Mouse (Mus musculus): ENCODE measurements around the gene Fam19a2. TPM values are rescaled to one million over a fixed set of nuclear protein-coding genes. Genes with fewer than 3 reads are reported as not detected.

Fam19a2 gene
- polyA plus RNA-seq, 1 experiment = 33.0 TPM

DNA sequence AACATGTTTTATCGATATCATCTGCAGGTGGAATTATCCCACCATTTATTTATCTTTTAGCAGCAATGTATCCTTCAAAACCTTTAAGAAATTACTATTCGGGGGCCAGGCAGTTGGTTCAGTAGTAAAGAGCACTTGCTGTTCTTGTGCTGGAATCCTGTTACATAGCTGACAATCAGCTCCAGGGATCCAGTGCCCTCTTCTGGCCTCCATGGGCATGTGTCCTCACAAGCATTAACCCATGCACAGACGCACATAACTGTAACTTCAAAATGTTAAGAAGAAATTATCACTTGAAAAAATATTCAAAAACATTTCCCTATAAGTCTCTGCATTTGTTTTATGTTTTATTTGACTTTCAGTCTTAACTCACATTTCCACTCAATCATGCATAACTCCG, 381.8 kb downstream of the Fam19a2 start:
- peak; percentile 9 for DNase-seq (ENCODE audit: low read depth)
- TF ChIP-seq CTCF (IDR thresholded peaks at IDR 0.05; ENCODE audit: borderline replicate concordance, extremely low read depth, insufficient read depth, insufficient read length) (no peak), POLR2A (IDR thresholded peaks at IDR 0.05; ENCODE audit: borderline replicate concordance, extremely low read depth, insufficient read depth, insufficient read length, poor library complexity, severe bottlenecking) (no peak)

DNA sequence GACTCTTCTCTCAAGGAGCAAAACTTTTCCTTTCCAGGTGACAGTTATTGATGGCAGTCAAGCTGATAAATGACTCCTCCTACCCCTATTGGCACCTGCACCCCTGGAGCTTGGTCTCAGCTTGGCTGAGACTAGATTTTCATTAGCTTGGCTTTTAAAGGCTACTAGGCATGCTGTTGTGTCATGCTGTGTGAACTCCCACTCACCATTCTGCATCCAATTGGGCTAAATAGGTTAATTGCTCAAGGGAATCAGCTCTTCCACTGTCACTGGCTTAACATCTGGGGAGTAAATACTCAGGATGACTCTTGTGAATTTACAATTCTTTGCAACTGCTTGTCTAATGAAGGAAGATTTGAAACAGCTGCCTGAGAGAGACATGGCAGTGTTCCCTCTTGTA, 407.4 kb downstream of the Fam19a2 start:
- TF ChIP-seq CTCF (IDR thresholded peaks at IDR 0.05; ENCODE audit: borderline replicate concordance, extremely low read depth, insufficient read depth, insufficient read length) (no peak), POLR2A (IDR thresholded peaks at IDR 0.05; ENCODE audit: borderline replicate concordance, extremely low read depth, insufficient read depth, insufficient read length, poor library complexity, severe bottlenecking) (no peak)
- no peak for DNase-seq (ENCODE audit: low read depth)

DNA sequence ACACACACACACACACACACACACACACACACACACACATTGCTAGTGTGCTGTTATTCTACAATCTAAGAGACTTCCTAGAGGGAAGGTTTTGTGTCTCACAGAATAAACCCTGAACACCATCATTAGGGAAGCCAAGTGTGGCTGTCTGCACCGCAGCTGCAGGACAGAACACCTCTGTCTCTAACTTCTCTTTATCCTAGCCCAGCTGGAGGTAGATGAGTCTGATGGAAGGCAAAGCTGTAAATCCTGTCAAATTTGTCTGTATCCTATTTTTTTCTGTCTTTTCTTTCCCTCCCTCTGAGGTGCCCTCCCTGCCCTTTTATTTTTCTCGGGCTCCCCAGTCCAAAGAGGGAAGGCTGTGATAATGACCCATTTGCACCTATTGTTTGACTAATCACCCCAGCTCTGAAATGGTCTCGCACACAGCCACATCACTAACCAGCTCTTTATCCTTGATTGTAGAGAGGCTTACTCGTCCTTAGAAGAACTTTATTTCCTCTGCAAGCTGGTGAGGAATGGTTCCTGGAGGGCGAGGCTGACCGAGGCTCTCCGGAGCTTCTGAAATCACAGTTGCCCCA, 414.6 kb downstream of the Fam19a2 start:
- DNase-seq (ENCODE audit: low read depth) = peak; percentile 63
- TF ChIP-seq POLR2A (IDR thresholded peaks at IDR 0.05; ENCODE audit: borderline replicate concordance, extremely low read depth, insufficient read depth, insufficient read length, poor library complexity, severe bottlenecking) (no peak), CTCF (IDR thresholded peaks at IDR 0.05; ENCODE audit: borderline replicate concordance, extremely low read depth, insufficient read depth, insufficient read length) (no peak)

DNA sequence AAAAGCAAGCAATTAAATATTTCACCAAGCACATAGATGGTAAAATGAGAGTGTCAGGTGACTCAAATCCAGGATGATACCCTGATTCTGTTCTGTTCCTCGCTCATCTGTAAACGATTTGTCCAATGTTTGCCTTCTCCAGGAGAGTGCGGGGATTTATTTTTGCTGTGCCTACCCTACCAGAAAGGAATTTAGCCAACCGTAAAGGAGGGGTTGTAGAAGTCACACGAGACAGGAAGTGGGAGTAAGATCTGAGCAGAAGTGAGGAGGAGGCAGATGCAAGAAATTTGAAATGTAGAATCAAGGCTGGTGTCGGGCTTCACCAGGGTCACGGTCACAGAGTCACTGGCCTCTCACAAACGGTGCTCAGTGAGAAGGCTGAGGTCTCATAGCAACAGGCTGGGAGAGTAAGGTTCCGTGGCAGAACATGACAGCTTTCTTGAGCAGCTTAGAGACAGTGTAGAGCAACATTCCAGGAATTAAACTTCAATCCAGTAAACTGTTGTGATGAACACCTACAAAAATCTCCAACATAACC, 419.0 kb downstream of the Fam19a2 start:
- DNase-seq (ENCODE audit: low read depth) = no peak
- TF ChIP-seq CTCF (IDR thresholded peaks at IDR 0.05; ENCODE audit: borderline replicate concordance, extremely low read depth, insufficient read depth, insufficient read length) (no peak), POLR2A (IDR thresholded peaks at IDR 0.05; ENCODE audit: borderline replicate concordance, extremely low read depth, insufficient read depth, insufficient read length, poor library complexity, severe bottlenecking) (no peak)

DNA sequence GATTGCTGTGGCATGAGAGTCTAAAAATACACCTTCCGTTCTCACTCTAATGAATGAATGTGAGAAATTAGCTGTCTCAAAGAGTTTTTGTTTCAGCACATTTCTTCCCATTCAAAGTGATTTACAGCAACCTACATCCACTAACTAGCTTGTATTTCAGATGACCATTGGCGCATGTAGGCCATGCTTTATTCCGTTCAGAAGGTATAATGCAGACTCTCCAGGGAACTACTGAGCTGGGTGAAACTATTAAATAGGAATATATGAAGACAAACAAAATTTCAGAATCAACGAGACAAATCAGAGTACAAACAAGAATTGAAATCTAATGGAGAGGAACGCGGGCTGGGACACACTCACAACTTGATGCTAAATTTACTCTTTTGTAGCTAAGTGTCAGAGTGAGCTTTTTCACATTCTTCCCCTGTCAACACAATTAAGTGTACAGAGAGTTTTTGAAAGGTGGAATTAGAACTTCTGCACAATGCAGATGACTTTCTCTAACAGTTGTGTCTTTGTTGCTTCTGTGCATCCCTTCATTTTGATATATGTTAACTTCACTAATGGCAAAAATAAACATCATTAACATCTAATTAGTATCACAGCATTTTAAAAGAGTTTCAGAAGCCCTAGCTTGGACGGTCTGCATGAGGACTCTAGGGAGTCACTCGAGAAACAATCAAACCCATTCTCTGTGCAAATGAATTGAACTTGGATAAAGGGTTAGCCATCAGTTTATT, 428.6 kb downstream of the Fam19a2 start:
- TF ChIP-seq POLR2A (IDR thresholded peaks at IDR 0.05; ENCODE audit: borderline replicate concordance, extremely low read depth, insufficient read depth, insufficient read length, poor library complexity, severe bottlenecking) = no peak
- TF ChIP-seq CTCF (IDR thresholded peaks at IDR 0.05; ENCODE audit: borderline replicate concordance, extremely low read depth, insufficient read depth, insufficient read length) = no peak

DNA sequence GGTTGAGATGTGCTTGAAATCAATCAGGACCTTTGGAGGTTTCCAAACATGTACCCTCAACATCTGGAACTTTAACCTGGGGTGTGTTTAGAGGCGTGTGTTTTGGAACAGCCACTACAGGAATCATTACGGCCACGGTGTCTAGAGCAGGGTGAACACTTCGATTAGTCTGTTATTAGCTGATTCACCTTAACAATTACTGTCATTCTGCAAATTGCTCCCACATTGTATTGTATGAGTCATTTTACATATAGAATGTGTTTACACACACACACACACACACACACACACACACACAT, 429.1 kb downstream of the Fam19a2 start:
- DNase-seq (ENCODE audit: low read depth) = no peak

More for the DNA sequence above, 428.6 kb downstream of the Fam19a2 start:
- peak; percentile 58 for DNase-seq (ENCODE audit: low read depth)

DNA sequence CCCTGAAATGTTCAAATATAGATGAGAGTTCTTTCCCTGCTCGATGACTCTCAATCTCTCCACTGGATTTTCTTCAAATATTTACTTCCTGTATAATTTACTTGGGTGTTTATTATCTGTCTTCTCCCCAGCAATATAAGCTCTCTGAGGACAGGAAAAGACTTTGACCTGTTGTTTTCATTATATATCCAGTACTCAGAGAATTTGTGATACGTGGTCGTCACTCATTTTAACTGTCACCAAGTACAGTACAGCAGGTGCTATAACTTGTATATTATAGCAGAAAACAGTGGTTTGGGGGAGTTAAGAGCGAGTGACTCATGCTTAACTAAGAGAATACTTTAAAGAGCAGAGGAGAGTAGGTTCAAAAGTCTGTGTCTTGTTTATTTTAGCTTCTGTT, 438.8 kb downstream of the Fam19a2 start:
- TF ChIP-seq POLR2A (IDR thresholded peaks at IDR 0.05; ENCODE audit: borderline replicate concordance, extremely low read depth, insufficient read depth, insufficient read length, poor library complexity, severe bottlenecking) = no peak
- TF ChIP-seq CTCF (IDR thresholded peaks at IDR 0.05; ENCODE audit: borderline replicate concordance, extremely low read depth, insufficient read depth, insufficient read length) = no peak
- DNase-seq (ENCODE audit: low read depth) = no peak

More for the DNA sequence above, 429.1 kb downstream of the Fam19a2 start:
- TF ChIP-seq POLR2A (IDR thresholded peaks at IDR 0.05; ENCODE audit: borderline replicate concordance, extremely low read depth, insufficient read depth, insufficient read length, poor library complexity, severe bottlenecking) (no peak), CTCF (IDR thresholded peaks at IDR 0.05; ENCODE audit: borderline replicate concordance, extremely low read depth, insufficient read depth, insufficient read length) (no peak)

DNA sequence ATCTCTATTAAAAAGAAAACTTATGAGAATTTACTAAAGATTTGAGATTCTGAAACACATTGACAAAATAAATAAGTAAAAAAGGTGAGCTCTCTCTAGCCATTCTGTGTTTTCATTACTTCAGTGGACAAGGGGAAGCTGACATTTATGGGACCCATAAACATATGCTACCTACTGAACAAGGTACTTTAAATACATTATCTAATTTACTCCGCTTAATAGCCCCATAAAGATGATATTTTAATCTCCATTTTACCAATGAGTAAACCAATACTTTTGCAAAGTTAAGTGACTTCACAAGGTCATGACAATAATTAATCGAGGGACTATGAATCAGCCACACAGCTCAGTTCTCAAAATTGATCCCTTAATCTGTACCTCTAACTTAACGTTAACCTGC, 443.2 kb downstream of the Fam19a2 start:
- TF ChIP-seq POLR2A (IDR thresholded peaks at IDR 0.05; ENCODE audit: borderline replicate concordance, extremely low read depth, insufficient read depth, insufficient read length, poor library complexity, severe bottlenecking) (no peak), CTCF (IDR thresholded peaks at IDR 0.05; ENCODE audit: borderline replicate concordance, extremely low read depth, insufficient read depth, insufficient read length) (no peak)
- no peak for DNase-seq (ENCODE audit: low read depth)

DNA sequence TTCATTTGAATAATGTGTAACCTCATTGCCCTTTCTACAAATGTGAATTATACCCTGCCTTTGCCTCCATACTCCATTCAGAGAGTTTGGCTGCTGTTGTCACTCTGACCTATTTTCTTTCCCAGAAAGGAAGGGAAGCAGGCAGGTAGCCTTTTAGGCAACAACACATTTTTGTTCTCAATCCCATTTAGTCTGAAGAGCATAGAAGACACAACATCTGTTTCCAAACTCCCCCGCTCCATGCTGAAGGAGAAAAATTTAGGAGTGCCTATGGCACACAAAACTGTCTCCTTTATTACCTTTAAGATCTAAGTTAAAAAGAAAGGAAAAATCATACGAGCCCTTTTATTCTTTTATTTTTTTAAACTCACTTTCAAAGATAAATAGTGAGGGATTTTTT, 446.9 kb downstream of the Fam19a2 start:
- TF ChIP-seq CTCF (IDR thresholded peaks at IDR 0.05; ENCODE audit: borderline replicate concordance, extremely low read depth, insufficient read depth, insufficient read length) (no peak), POLR2A (IDR thresholded peaks at IDR 0.05; ENCODE audit: borderline replicate concordance, extremely low read depth, insufficient read depth, insufficient read length, poor library complexity, severe bottlenecking) (no peak)
- no peak for DNase-seq (ENCODE audit: low read depth)

DNA sequence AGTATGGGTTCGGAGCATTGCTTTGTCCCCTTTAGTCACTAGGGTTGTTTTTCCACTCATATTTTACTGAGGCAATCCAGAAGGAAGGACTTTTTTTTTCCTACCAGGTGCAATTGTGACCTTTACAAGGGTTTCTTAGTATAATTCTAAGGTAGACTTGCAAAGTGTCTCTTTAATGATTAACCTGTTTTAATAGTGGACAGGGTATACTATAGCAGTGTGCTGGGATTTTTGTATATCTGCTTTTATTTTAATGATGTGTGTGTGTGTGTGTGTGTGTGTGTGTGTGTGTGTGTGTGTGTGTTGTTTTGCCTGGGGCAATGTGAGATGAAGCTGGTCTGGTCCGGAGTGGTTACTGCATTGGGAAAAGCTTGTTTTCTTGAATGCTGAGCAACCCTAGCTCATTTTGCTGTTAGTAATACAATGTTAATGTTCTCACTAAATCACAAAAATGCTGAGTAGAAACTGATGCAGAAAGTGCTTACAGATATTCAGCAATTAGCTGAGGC, 458.2 kb downstream of the Fam19a2 start:
- DNase-seq (ENCODE audit: low read depth) = no peak
- no peak for TF ChIP-seq POLR2A (IDR thresholded peaks at IDR 0.05; ENCODE audit: borderline replicate concordance, extremely low read depth, insufficient read depth, insufficient read length, poor library complexity, severe bottlenecking)
- TF ChIP-seq CTCF (IDR thresholded peaks at IDR 0.05; ENCODE audit: borderline replicate concordance, extremely low read depth, insufficient read depth, insufficient read length) = no peak

DNA sequence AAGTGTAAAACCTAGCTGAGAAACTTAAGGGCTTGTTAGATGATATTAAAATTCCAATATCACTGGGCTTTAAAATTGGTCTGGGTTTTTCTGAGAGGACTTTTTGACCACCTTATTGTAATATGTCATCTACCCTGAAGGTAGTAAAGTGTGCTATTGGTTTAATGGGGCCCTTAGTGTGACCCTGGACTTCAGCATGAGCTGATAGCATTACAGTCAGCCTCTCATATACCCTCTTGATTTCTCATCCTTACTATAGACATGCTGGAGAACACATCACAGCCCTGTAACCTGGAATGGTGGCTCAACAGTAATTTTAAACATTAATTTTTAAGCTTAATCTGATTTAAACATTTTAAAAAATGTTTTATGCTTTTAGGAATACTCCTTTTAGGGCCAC, 459.8 kb downstream of the Fam19a2 start:
- DNase-seq (ENCODE audit: low read depth) = no peak
- no peak for TF ChIP-seq POLR2A (IDR thresholded peaks at IDR 0.05; ENCODE audit: borderline replicate concordance, extremely low read depth, insufficient read depth, insufficient read length, poor library complexity, severe bottlenecking)
- TF ChIP-seq CTCF (IDR thresholded peaks at IDR 0.05; ENCODE audit: borderline replicate concordance, extremely low read depth, insufficient read depth, insufficient read length) = no peak

DNA sequence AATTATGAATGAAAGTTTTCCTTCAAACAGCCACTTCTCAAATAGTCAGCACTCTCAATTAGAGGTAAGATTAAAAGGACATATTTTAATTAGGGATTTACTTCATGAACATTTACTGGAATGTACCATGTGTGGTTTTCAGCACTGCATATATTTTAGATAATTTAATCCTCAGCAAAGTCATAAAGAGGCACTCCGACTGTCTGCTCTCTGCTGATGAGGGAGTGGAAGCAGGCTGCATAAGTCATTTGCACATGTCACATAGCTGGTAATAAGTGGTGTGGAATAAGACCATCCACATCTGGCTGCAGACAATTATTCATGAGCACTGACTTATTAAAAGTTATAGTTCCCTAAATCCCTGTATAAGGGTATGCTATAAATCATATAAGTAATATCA, 484.5 kb downstream of the Fam19a2 start:
- peak; percentile 65 for DNase-seq (ENCODE audit: low read depth)

More for the DNA sequence above, 484.5 kb downstream of the Fam19a2 start:
- TF ChIP-seq CTCF (IDR thresholded peaks at IDR 0.05; ENCODE audit: borderline replicate concordance, extremely low read depth, insufficient read depth, insufficient read length) = no peak
- no peak for TF ChIP-seq POLR2A (IDR thresholded peaks at IDR 0.05; ENCODE audit: borderline replicate concordance, extremely low read depth, insufficient read depth, insufficient read length, poor library complexity, severe bottlenecking)

All from brain, embryonic 14.5 days (tissue).